ENCODE assay signal across 8 mouse cellular contexts in the genomic region with DNA sequence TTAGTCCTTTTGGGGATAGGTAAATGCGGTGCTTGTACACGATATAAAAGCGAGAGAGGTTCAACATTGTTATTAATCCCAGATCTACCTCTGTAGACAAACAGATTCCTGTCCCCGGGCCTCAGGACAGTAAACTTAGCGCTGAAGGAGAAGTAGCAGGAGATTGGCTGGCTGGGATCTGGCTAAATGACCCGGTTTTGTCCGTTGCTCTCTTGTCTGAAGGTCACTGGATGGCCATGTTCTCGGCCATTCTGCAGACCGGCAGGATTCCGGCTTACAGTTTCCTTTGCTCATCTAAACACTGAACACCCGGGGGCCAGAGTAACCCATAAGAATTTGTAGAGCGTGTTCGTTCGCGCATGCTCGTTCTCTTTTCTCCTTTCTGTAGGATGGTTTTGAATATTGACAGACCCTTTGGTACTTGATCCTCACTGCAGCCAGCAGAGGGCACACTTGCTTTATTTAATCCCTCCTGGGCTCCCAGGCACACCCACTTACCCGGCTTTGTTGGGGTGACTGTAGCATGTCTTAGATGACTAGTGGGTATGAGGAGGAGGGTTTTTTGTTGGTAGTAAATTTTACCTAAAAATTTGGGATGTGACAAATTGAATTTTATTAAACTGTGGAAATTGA. TPM values are rescaled to one million over a fixed set of nuclear protein-coding genes. Genes with fewer than 3 reads are reported as not detected.
DNase-seq lines count a peak whose midpoint lies in the region; ATAC-seq and TF ChIP-seq lines count a peak whose summit lies in the region.

No protein-coding gene starts in this region.

- H3K36me3 ChIP-seq in heart, embryonic 13.5 days = no peaks in the 10 kb centered on the region
- H3K36me3 ChIP-seq in kidney, embryonic 16.5 days (ENCODE audit: insufficient read depth, low read length) = no peaks in the 10 kb centered on the region
- H3K36me3 ChIP-seq in liver, adult 2 months (ENCODE audit: control insufficient read depth, insufficient read depth, low read length) = no peaks in the 10 kb centered on the region

- no peaks in the 10 kb centered on the region for H3K4me1 ChIP-seq in bone marrow macrophage, adult 2 months (ENCODE audit: control insufficient read depth, insufficient read depth, low read length)
- H3K4me1 ChIP-seq in embryonic fibroblast, embryonic 13.5 days (ENCODE audit: control insufficient read depth, insufficient read depth, low read length) = no peaks in the 10 kb centered on the region
- H3K4me1 ChIP-seq in heart, embryonic 13.5 days = peaks cover 24% of the 10 kb centered on the region
- peaks cover 20% of the 10 kb centered on the region; the same call in 1 of the 2 replicates for H3K4me1 ChIP-seq in kidney, embryonic 16.5 days (ENCODE audit: insufficient read depth, low read length)
- peaks cover under 1% of the 10 kb centered on the region; the same call in 1 of the 2 replicates for H3K4me1 ChIP-seq in liver, adult 2 months (ENCODE audit: control insufficient read depth, insufficient read depth, low read length)

- H3K27ac ChIP-seq in bone marrow macrophage, adult 2 months (ENCODE audit: insufficient read depth, low read depth, low read length) = no peak overlapping the region
- H3K27ac ChIP-seq in embryonic fibroblast, embryonic 13.5 days (ENCODE audit: insufficient read depth, low read length) = no peak overlapping the region
- H3K27ac ChIP-seq in heart, embryonic 13.5 days (replicated peaks) = no peak overlapping the region
- H3K27ac ChIP-seq in kidney, embryonic 16.5 days (ENCODE audit: low read length) = no peak overlapping the region
- no peak overlapping the region for H3K27ac ChIP-seq in liver, adult 2 months (replicated peaks; ENCODE audit: insufficient read depth, low read depth, low read length)

- TF ChIP-seq CTCF in bone marrow macrophage, adult 2 months (IDR thresholded peaks at IDR 0.05; ENCODE audit: low read depth, low read length) = peak; percentile 80
- peak; percentile 30; the same call in 1 of the 2 replicates for TF ChIP-seq CTCF in embryonic fibroblast, embryonic 13.5 days (IDR thresholded peaks at IDR 0.05; ENCODE audit: borderline replicate concordance, insufficient read depth, low read length)
- TF ChIP-seq CTCF in liver, adult 2 months (IDR thresholded peaks at IDR 0.05; ENCODE audit: low read depth, low read length) = peak; percentile 63

- 0 out of 2 replicates have a peak, but pooled peaks cover 2% of the 10 kb centered on the region for H3K9me3 ChIP-seq in heart, embryonic 13.5 days
- H3K9me3 ChIP-seq in kidney, embryonic 16.5 days (ENCODE audit: low read length) = no peaks in the 10 kb centered on the region

- DNase-seq in B cell, adult 2 months = peak; percentile 84 to 87
- peak; percentile 69 for DNase-seq in liver, adult 2 months (ENCODE audit: extremely low read depth, low read depth, low spot score)
- DNase-seq in spleen, postnatal 14 days (ENCODE audit: low spot score in 2 of 2) = peak; percentile 53 to 69

- ATAC-seq in heart, embryonic 13.5 days (ENCODE audit: extremely low read depth, insufficient number of reproducible peaks, low FRiP score, low TSS enrichment) = no peak
- ATAC-seq in kidney, embryonic 16.5 days (ENCODE audit: low FRiP score, low TSS enrichment) = peak; percentile 62; the same call in 1 of the 2 replicates
- peak; percentile 85 for ATAC-seq in monocyte, adult 5-6 weeks (replicated peaks; ENCODE audit: insufficient number of reproducible peaks, low FRiP score, low TSS enrichment, poor library complexity, severe bottlenecking)

- WGBS in heart, embryonic 13.5 days = 19% methylated on average over 17 of the region's 17 CpGs
- WGBS in kidney, embryonic 16.5 days = 16% methylated on average over 17 of the region's 17 CpGs
- 13% methylated on average over 17 of the region's 17 CpGs for WGBS in liver, adult 2 months

- H3K4me3 ChIP-seq in bone marrow macrophage, adult 2 months (ENCODE audit: insufficient read depth, low read length) = peak overlapping the region; percentile 34
- H3K4me3 ChIP-seq in embryonic fibroblast, embryonic 13.5 days (ENCODE audit: insufficient read depth, low read length) = no peak overlapping the region; the same call in 1 of the 2 replicates
- peak overlapping the region; percentile 47 for H3K4me3 ChIP-seq in heart, embryonic 13.5 days
- peak overlapping the region; percentile 41 for H3K4me3 ChIP-seq in kidney, embryonic 16.5 days (ENCODE audit: low read length)
- H3K4me3 ChIP-seq in liver, adult 2 months (ENCODE audit: insufficient read depth, low read depth, low read length) = no peak overlapping the region

- no peak for TF ChIP-seq POLR2A in bone marrow macrophage, adult 2 months (IDR thresholded peaks at IDR 0.05; ENCODE audit: borderline replicate concordance, low read depth, low read length)
- TF ChIP-seq POLR2A in embryonic fibroblast, embryonic 13.5 days (IDR thresholded peaks at IDR 0.05; ENCODE audit: low read depth, low read length) = no peak
- TF ChIP-seq POLR2A in liver, adult 2 months (IDR thresholded peaks at IDR 0.05; ENCODE audit: extremely low read depth, insufficient read depth, low read length) = no peak

- H3K27me3 ChIP-seq in heart, embryonic 13.5 days (replicated peaks) = no peaks in the 10 kb centered on the region
- no peaks in the 10 kb centered on the region for H3K27me3 ChIP-seq in kidney, embryonic 16.5 days (ENCODE audit: insufficient read depth, low read length)
- H3K27me3 ChIP-seq in liver, adult 2 months (ENCODE audit: control insufficient read depth, insufficient read depth, low read length) = no peaks in the 10 kb centered on the region

- H3K79me2 ChIP-seq in liver, adult 2 months (ENCODE audit: control insufficient read depth, insufficient read depth, low read length) = no peaks in the 10 kb centered on the region

- peak overlapping the region; percentile 71 for H3K4me2 ChIP-seq in heart, embryonic 13.5 days
- H3K4me2 ChIP-seq in kidney, embryonic 16.5 days (replicated peaks; ENCODE audit: low read depth, low read length) = peak overlapping the region; percentile 60

- peak overlapping the region; percentile 77 for H3K9ac ChIP-seq in heart, embryonic 13.5 days
- H3K9ac ChIP-seq in kidney, embryonic 16.5 days (replicated peaks; ENCODE audit: low read length) = peak overlapping the region; percentile 54
- H3K9ac ChIP-seq in liver, adult 2 months (ENCODE audit: low read depth, low read length) = no peak overlapping the region

RNA-seq across cellular contexts. Expression of a gene that starts 6.0 kb away (rescaled TPM):
- polyA plus RNA-seq in bone marrow macrophage, adult 2 months (2012; ENCODE audit: insufficient read depth, insufficient read length, missing spikeins) = 9.2 and 10.7 TPM in 2 replicates
- 58.2 and 59.1 TPM in 2 replicates for polyA plus RNA-seq in embryonic fibroblast, embryonic 13.5 days (2011; ENCODE audit: insufficient read length, low read depth, missing spikeins)
- polyA plus RNA-seq in heart, embryonic 13.5 days (2015; fragmentation: Nextera tagmentation; extraction: Ambion mirVana) = 4.0 TPM in 2 replicates
- polyA plus RNA-seq in kidney, embryonic 16.5 days (2015; fragmentation: Nextera tagmentation; extraction: Ambion mirVana) = 13.7 and 14.3 TPM in 2 replicates
- 2.3 and 2.6 TPM in 2 replicates for total RNA-seq in liver, adult 2 months (2014; rRNA removed)
- polyA plus RNA-seq in liver, adult 2 months (2012; rRNA removed) = 1.3 TPM in 2 replicates
- total RNA-seq in monocyte, adult 5-6 weeks (2017) = 4.6 to 13.6 TPM (median 6.6 TPM) in 3 replicates

RNA-seq across cellular contexts. Expression of a gene that starts 36.7 kb away (rescaled TPM):
- polyA plus RNA-seq in bone marrow macrophage, adult 2 months (2012; ENCODE audit: insufficient read depth, insufficient read length, missing spikeins) = 312 and 325 TPM in 2 replicates
- 68.2 and 81.3 TPM in 2 replicates for polyA plus RNA-seq in embryonic fibroblast, embryonic 13.5 days (2011; ENCODE audit: insufficient read length, low read depth, missing spikeins)
- 33.4 and 33.9 TPM in 2 replicates for polyA plus RNA-seq in heart, embryonic 13.5 days (2015; fragmentation: Nextera tagmentation; extraction: Ambion mirVana)
- 40.3 and 44.6 TPM in 2 replicates for polyA plus RNA-seq in kidney, embryonic 16.5 days (2015; fragmentation: Nextera tagmentation; extraction: Ambion mirVana)
- 41.4 and 48.1 TPM in 2 replicates for total RNA-seq in liver, adult 2 months (2014; rRNA removed)
- 43.1 and 54.7 TPM in 2 replicates for polyA plus RNA-seq in liver, adult 2 months (2012; rRNA removed)
- 72.1 to 103 TPM (median 100 TPM) in 3 replicates for total RNA-seq in monocyte, adult 5-6 weeks (2017)

Comparison
In these comparisons a context has a peak if more than half of its experiments do, and no peak if none do; other contexts are left out.
1. H3K4me3 ChIP-seq: peak in bone marrow macrophage, adult 2 months (single experiment), heart, embryonic 13.5 days (single experiment) and kidney, embryonic 16.5 days (single experiment); none in embryonic fibroblast, embryonic 13.5 days (single experiment) and liver, adult 2 months (single experiment).
2. CTCF ChIP-seq: peak in every context shown above with its lines; median percentile 80 in bone marrow macrophage, adult 2 months; 63 in liver, adult 2 months; 30 in embryonic fibroblast, embryonic 13.5 days.
3. Peak in every context shown above with its lines, with median percentiles within 50 percentile points of each other: DNase-seq.